Mouse (Mus musculus) hindbrain, embryonic 14.5 days (tissue): ENCODE measurements around the gene Hmcn1. TPM values are rescaled to one million over a fixed set of nuclear protein-coding genes. Genes with fewer than 3 reads are reported as not detected.
A peak's percentile ranks its signal among the peaks of the same experiment; 100 is the strongest.

Source experiments
- ATAC-seq: fragments of 200-750 bp; cut with Nextera tagmentation; 2 replicates; pipeline ENCODE4 v1.8.0; 2017; ENCODE audit warnings: moderate number of reproducible peaks, mild to moderate bottlenecking, moderate TSS enrichment, moderate library complexity; ENCODE audit not compliant: low FRiP score
- DNase-seq: peaks from one replicate; pipeline ENCODE4 v3.0.0-alpha.2; 2015; ENCODE audit warnings: low spot score
- H3K27ac ChIP-seq: fragments of 300-500 bp; sonication (generic); 2 replicates; pipeline ENCODE4 v1.5.1; 2014; ENCODE audit warnings: mild to moderate bottlenecking, moderate library complexity
- H3K27me3 ChIP-seq: fragments of 300-500 bp; sonication (generic); 2 replicates; pipeline ENCODE4 v1.6.1; 2014; ENCODE audit warnings: mild to moderate bottlenecking, low read length, mixed read lengths; ENCODE audit not compliant: control insufficient read depth, insufficient read depth
- H3K36me3 ChIP-seq: fragments of 300-500 bp; sonication (generic); replicated peaks from 2 replicates; pipeline ENCODE4 v1.6.1; 2014; ENCODE audit not compliant: control insufficient read depth, insufficient read depth
- H3K4me1 ChIP-seq: fragments of 300-500 bp; sonication (generic); replicated peaks from 2 replicates; pipeline ENCODE4 v1.6.1; 2014; ENCODE audit warnings: antibody characterized with exemption, low read length, mixed read lengths; ENCODE audit not compliant: control insufficient read depth, insufficient read depth
- H3K4me2 ChIP-seq: fragments of 300-500 bp; sonication (generic); replicated peaks from 2 replicates; pipeline ENCODE4 v1.6.1; 2014; ENCODE audit warnings: mild to moderate bottlenecking, moderate library complexity
- H3K4me3 ChIP-seq: fragments of 300-500 bp; sonication (generic); replicated peaks from 2 replicates; pipeline ENCODE4 v1.5.1; 2014; ENCODE audit warnings: mild to moderate bottlenecking, low read length
- H3K9ac ChIP-seq: fragments of 300-500 bp; sonication (generic); 2 replicates; pipeline ENCODE4 v1.6.1; 2014
- H3K9me3 ChIP-seq: fragments of 300-500 bp; sonication (generic); 2 replicates; pipeline ENCODE4 v1.6.1; 2016; ENCODE audit warnings: low read length; ENCODE audit not compliant: control insufficient read depth
- WGBS: fragments of 180-500 bp; shearing (Covaris S2); extraction: QIAGEN DNeasy Blood & Tissue Kit; methylation state at CpG from one replicate; pipeline ENCODE4 v1.1.7; 2014; 5-methylcytosine and 5-hydroxymethylcytosine counted together
- polyA plus RNA-seq: library from polyadenylated mRNA; unstranded; fragments of >200 nt; fragmentation: Nextera tagmentation; extraction: Ambion mirVana; gene quantifications from 2 replicates; pipeline ENCODE4 v1.2.1, GENCODE M21; 2014

Gene Hmcn1
- polyA plus RNA-seq, 1 experiment from 2014 or later = 2.2 TPM

DNA sequence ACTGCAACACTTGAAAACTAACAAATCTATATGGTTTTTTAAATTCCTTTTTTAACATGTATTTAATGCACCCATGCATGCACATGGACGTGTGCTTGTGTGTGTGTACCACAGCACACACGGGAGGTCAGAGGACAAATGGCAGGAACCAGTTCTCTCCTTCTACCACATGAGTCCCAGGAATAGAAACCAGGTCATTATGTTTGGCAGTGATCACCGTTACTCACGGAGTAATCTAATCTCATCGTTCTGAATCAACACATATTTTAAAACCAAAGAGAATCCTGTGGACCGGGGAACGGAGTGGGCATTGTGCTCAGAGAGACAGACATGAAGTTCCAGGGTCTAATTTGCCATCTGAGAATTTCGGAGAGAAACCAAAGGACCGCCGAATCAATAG is 38.3 kb upstream of the Hmcn1 start:
- Histone ChIP-seq H3K4me3 (no peak overlapping the region), H3K4me2 (no peak overlapping the region), H3K27me3 (no peaks in the 10 kb centered on the region), H3K9ac (no peak overlapping the region), H3K4me1 (no peaks in the 10 kb centered on the region), H3K27ac (no peak overlapping the region), H3K36me3 (no peaks in the 10 kb centered on the region), H3K9me3 (no peaks in the 10 kb centered on the region)
- DNase-seq (no peak), ATAC-seq (no peak)
- 86% methylated on average over 10 of the region's 10 CpGs for WGBS

DNA sequence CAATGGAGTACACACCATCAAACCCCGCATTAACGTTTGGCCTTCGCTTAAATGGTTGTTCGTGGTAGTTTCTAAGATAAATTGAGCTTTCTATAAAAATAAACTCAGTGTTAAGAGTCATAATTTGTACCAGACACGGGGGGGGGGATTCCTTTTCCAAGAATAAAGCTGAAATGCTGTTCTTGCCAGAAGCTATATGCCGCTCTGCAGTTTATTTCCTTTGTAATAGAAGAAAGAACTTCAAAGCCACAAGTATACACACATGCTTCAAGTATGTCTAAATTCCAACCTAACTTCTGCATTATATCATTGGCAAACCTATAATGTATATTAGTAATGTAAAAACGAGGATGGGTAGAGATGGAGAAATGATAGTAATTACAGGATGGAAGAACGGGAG is 37.9 kb upstream of the Hmcn1 start:
- Histone ChIP-seq H3K4me2 (no peak overlapping the region), H3K4me3 (no peak overlapping the region), H3K27ac (no peak overlapping the region), H3K27me3 (no peaks in the 10 kb centered on the region), H3K9ac (no peak overlapping the region), H3K4me1 (no peaks in the 10 kb centered on the region), H3K9me3 (no peaks in the 10 kb centered on the region), H3K36me3 (no peaks in the 10 kb centered on the region)
- no peak for ATAC-seq
- 79% methylated on average over 8 of the region's 8 CpGs for WGBS
- no peak for DNase-seq

DNA sequence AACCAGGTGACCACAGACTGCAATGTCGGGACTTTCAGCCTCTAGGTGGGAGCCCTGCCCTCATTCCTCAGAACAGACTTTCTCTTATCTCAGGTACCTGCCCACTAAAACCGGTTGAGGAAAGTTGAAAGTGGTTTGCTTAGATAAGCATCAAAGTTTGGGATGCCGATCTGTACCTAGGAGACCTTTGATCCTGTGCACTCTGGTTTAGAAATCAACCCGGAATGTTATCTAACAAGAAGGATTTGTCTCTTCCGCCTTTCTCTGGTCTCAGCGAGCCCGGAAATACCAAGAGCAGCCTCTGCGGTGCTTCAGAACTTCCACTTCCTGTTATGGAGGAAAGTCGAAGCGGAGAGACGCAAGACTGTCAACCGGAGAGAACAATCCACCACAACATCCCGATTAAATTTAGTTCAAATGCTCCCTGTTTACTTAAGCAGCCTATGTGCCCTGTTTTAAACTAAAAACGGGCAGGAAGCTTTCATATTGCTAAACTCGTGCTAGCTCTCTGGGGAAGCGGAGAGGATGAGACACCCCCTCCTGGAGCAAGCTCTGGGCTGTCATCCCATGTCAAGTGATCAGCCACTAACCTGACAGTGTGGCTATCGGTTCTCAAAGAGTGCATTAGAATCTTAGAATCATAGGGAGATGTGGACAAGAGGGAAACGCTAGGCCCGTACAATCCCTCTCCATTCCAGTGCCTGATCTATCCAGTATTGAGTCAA is 32.0 kb upstream of the Hmcn1 start:
- no peak overlapping the region for H3K4me2 ChIP-seq
- no peaks in the 10 kb centered on the region for H3K4me1 ChIP-seq
- no peaks in the 10 kb centered on the region for H3K36me3 ChIP-seq
- no peaks in the 10 kb centered on the region for H3K27me3 ChIP-seq
- WGBS = 85% methylated on average over 19 of the region's 19 CpGs
- no peak overlapping the region for H3K4me3 ChIP-seq
- no peak overlapping the region for H3K9ac ChIP-seq
- H3K9me3 ChIP-seq = no peaks in the 10 kb centered on the region
- no peak for ATAC-seq
- DNase-seq = no peak
- no peak overlapping the region for H3K27ac ChIP-seq

DNA sequence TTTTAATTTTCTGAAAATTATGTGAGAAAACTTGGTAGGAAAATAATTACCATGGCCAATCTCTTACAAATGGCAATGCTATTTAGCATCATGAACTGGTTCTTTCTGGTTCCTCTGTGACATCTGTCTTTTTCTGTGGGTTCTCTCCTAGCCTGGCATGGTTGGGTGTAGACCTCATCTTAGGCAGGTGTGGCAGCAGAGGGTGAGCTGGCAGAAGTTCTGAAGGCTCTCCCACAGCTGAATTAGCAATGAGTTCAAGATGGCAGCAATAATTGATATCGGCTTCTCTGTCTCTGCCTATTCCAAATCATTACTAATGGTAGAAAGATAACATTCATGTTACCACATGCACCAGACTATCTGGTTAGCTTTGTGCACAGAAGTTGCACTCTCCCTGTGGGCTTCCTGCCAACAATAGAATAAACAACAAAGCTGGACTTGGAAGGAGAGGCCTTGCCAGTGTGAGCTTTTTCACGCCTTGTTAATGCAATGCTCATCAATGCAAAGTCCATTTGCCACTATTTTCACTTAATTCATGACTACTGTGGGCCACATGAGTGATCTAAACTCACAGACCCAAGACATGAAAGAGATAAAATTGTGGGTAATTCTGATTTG is 26.1 kb upstream of the Hmcn1 start:
- no peak overlapping the region for H3K4me3 ChIP-seq
- no peaks in the 10 kb centered on the region for H3K27me3 ChIP-seq
- no peaks in the 10 kb centered on the region for H3K36me3 ChIP-seq
- H3K9ac ChIP-seq = no peak overlapping the region
- no peak for DNase-seq
- WGBS = 59% methylated on average over 2 of the region's 2 CpGs
- H3K27ac ChIP-seq = no peak overlapping the region
- peak; percentile 53; the same call in 1 of the 2 replicates for ATAC-seq
- H3K4me2 ChIP-seq = no peak overlapping the region
- H3K4me1 ChIP-seq = no peaks in the 10 kb centered on the region
- H3K9me3 ChIP-seq = no peaks in the 10 kb centered on the region

DNA sequence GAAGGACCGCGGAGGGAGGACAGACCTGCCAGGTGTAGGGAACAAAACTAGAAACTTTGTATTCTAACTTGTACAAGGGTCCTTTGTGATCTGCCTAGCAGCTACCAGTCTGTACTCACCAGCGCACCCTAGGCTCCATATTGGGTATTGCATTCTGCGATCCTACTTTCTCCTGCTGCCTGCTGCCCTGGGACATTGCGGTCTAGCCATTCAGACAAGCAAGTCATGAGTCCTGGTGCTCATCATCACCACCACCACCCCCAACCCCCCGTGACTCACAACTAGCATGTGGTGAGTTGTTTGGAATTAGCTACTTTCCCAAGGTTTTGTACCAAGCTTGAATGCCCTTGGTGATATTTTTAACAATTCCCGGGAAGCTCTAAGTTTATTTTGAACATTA is 17.8 kb upstream of the Hmcn1 start:
- H3K27ac ChIP-seq = no peak overlapping the region
- no peak overlapping the region for H3K4me3 ChIP-seq
- ATAC-seq (no peak), DNase-seq (peak; percentile 65)
- WGBS = 29% methylated on average over 7 of the region's 7 CpGs
- H3K4me1 ChIP-seq = no peaks in the 10 kb centered on the region
- no peak overlapping the region for H3K4me2 ChIP-seq
- H3K9me3 ChIP-seq = no peaks in the 10 kb centered on the region
- no peaks in the 10 kb centered on the region for H3K27me3 ChIP-seq
- no peaks in the 10 kb centered on the region for H3K36me3 ChIP-seq
- no peak overlapping the region for H3K9ac ChIP-seq

DNA sequence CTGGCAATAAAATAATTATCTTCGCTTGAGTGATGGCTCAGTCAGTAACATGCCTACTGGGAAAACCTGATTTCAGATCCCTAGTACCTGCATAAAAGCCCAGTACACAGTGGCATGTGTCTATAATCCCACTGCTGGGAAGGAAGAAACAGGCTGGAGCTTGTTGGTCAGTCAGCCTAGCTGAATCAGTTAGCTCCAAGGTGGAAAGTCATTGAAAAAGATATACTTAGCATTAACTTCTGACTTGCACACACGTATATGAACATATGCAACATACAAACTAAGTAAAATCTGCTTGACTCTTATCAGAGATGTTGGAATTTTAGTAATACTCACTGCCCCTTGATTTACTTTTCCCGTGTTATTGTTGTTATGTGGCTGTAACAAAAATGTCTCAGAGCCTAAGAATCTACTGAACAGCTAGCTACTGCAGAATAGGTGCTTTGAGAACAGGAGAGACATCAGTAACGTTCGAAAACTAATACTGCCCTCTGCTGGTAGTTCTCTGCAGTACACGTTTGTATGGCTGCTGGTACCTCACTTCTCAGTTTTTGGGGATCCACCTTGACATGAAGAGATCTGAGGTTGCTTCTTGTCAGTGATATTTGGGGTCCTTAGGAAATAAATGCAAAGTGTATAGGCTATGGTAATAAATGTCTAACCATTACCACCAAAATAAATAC is 16.0 kb upstream of the Hmcn1 start:
- ATAC-seq (peak; percentile 66; the same call in 1 of the 2 replicates), DNase-seq (peak; percentile 92)
- H3K4me2 ChIP-seq = no peak overlapping the region

DNA sequence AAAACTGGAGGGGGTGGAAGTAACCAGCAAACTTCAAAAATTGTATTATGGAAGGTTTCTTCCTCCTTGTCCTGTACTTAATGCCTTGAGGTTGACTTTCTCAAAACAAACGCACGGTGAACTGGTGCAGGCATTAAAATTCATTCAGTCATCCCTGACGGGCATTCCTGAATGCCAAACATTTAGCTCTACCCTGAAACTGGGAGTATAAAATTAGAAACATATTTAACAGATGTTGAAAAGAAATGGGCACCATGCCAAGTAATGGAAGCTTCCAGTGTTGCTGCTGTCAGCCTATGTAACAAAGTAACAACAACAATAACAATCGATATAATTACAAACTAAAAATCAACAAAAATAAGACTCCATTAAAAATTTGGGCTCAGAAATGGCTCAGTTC is 14.5 kb upstream of the Hmcn1 start:
- no peak for ATAC-seq
- 72% methylated on average over 4 of the region's 4 CpGs for WGBS
- H3K9ac ChIP-seq = no peak overlapping the region

More for the DNA sequence above, 16.0 kb upstream of the Hmcn1 start:
- Histone ChIP-seq H3K9me3 (no peaks in the 10 kb centered on the region), H3K36me3 (no peaks in the 10 kb centered on the region), H3K4me3 (no peak overlapping the region), H3K27me3 (no peaks in the 10 kb centered on the region), H3K9ac (no peak overlapping the region), H3K27ac (no peak overlapping the region), H3K4me1 (no peaks in the 10 kb centered on the region)
- WGBS = 30% methylated on average over 6 of the region's 6 CpGs

DNA sequence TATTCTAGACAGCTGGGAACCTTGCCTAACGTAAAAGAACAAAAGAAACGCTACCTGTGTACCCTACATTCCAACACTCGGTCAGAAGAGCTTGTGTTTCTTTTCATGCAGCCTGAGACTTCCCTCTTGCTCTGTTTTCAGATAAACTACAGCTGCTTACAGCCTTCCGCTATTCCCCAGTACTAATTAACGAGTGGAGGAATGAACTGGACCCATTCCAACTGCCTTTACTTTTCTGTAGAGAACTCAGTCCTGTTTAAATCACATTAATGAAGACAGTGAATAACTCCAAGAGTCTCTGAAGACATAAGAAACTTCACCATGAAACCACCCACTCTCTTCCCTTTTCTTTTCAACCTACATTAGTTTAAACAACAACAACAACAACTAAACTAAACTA is 10.8 kb upstream of the Hmcn1 start:
- no peak overlapping the region for H3K27ac ChIP-seq
- H3K27me3 ChIP-seq = no peaks in the 10 kb centered on the region
- no peaks in the 10 kb centered on the region for H3K9me3 ChIP-seq
- no peaks in the 10 kb centered on the region for H3K36me3 ChIP-seq
- ATAC-seq (no peak), DNase-seq (no peak)
- H3K4me2 ChIP-seq = no peak overlapping the region
- no peak overlapping the region for H3K9ac ChIP-seq
- no peaks in the 10 kb centered on the region for H3K4me1 ChIP-seq
- H3K4me3 ChIP-seq = no peak overlapping the region
- WGBS = 79% methylated on average over 5 of the region's 5 CpGs

More for the DNA sequence above, 14.5 kb upstream of the Hmcn1 start:
- no peak overlapping the region for H3K4me2 ChIP-seq
- no peak overlapping the region for H3K4me3 ChIP-seq
- H3K9me3 ChIP-seq = no peaks in the 10 kb centered on the region
- H3K4me1 ChIP-seq = no peaks in the 10 kb centered on the region
- H3K36me3 ChIP-seq = no peaks in the 10 kb centered on the region
- H3K27ac ChIP-seq = no peak overlapping the region
- DNase-seq = no peak
- H3K27me3 ChIP-seq = no peaks in the 10 kb centered on the region

DNA sequence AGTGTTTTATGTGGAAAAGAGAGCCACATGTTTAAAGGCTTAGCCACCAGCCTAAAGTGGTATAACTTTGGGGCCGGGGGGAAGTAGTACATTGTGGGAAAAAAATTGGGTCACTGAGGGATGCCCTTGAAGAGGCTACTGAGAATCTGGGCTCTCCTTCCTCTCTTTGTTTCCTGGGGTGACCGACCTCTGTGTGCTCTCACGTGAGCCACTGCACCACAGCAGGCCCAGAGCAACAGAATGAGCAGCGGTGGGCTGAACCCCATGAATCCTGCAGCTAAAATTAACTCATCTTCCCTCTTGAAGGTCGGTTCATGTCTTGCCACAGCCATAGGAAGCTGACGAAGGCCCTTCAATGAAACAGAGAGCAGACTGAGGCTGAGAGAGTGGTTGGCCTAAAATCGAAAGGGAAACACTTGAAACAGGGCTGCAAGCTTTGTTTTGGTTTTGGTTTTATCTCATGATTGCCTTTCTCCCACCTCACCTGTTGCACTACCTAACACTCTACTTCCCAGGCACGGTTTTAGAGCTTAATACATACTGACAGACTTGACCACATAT is 8.7 kb upstream of the Hmcn1 start:
- no peak for ATAC-seq
- no peak overlapping the region for H3K4me3 ChIP-seq
- H3K4me2 ChIP-seq = no peak overlapping the region
- H3K9ac ChIP-seq = no peak overlapping the region
- no peaks in the 10 kb centered on the region for H3K27me3 ChIP-seq
- DNase-seq = no peak
- H3K4me1 ChIP-seq = no peaks in the 10 kb centered on the region
- 72% methylated on average over 8 of the region's 8 CpGs for WGBS
- no peak overlapping the region for H3K27ac ChIP-seq
- no peaks in the 10 kb centered on the region for H3K9me3 ChIP-seq
- no peaks in the 10 kb centered on the region for H3K36me3 ChIP-seq
